Mouse (Mus musculus): ENCODE measurements at regions not wholly inside any gene's neighbourhood (a gene's known extent, or its start where the extent isn't known, plus 50 kb on each side); places are given as distances from the start of the nearest gene placed in this dataset.

- no peaks in the 10 kb centered on the region for H3K36me3 ChIP-seq
- H3K4me1 ChIP-seq (replicated peaks) = no peaks in the 10 kb centered on the region
- no peak overlapping the region for H3K9ac ChIP-seq
- 82% methylated on average over 7 of the region's 7 CpGs for WGBS
- no peak overlapping the region for H3K27ac ChIP-seq (replicated peaks)
- H3K9me3 ChIP-seq = no peaks in the 10 kb centered on the region
- no peak overlapping the region for H3K4me3 ChIP-seq
- H3K4me2 ChIP-seq = no peak overlapping the region
- no peaks in the 10 kb centered on the region for H3K27me3 ChIP-seq
- no peak for ATAC-seq (ENCODE audit: low FRiP score, low read depth)
Measured at GRCm38 (mm10) chr9:78925977-78926593, 310.7 kb downstream of the Cd109 start.

GRCm38 (mm10) chr9:78941648-78942047 lies 326.3 kb downstream of the Cd109 start:
- Histone ChIP-seq H3K4me3 (no peak overlapping the region), H3K36me3 (no peaks in the 10 kb centered on the region), H3K4me1 (replicated peaks) (no peaks in the 10 kb centered on the region), H3K9me3 (no peaks in the 10 kb centered on the region), H3K27me3 (no peaks in the 10 kb centered on the region), H3K4me2 (no peak overlapping the region), H3K27ac (replicated peaks) (no peak overlapping the region), H3K9ac (no peak overlapping the region)
- no peak for ATAC-seq (ENCODE audit: low FRiP score, low read depth)

GRCm38 (mm10) chr9:78964813-78965212 lies 349.5 kb downstream of the Cd109 start:
- H3K9me3 ChIP-seq = no peaks in the 10 kb centered on the region
- no peak overlapping the region for H3K9ac ChIP-seq
- 31% methylated on average over 1 of the region's 1 CpGs for WGBS
- no peak for ATAC-seq (ENCODE audit: low FRiP score, low read depth)
- no peaks in the 10 kb centered on the region for H3K36me3 ChIP-seq
- no peak overlapping the region for H3K27ac ChIP-seq (replicated peaks)
- no peak overlapping the region for H3K4me2 ChIP-seq
- H3K27me3 ChIP-seq = no peaks in the 10 kb centered on the region
- H3K4me3 ChIP-seq = no peak overlapping the region
- no peaks in the 10 kb centered on the region for H3K4me1 ChIP-seq (replicated peaks)

GRCm38 (mm10) chr9:78965226-78965950 lies 350.0 kb downstream of the Cd109 start:
- H3K4me3 ChIP-seq = no peak overlapping the region
- WGBS = 70% methylated on average over 14 of the region's 14 CpGs
- H3K9ac ChIP-seq = no peak overlapping the region
- H3K27me3 ChIP-seq = no peaks in the 10 kb centered on the region
- H3K9me3 ChIP-seq = no peaks in the 10 kb centered on the region
- H3K36me3 ChIP-seq = no peaks in the 10 kb centered on the region
- ATAC-seq (ENCODE audit: low FRiP score, low read depth) = no peak
- no peaks in the 10 kb centered on the region for H3K4me1 ChIP-seq (replicated peaks)
- H3K27ac ChIP-seq (replicated peaks) = no peak overlapping the region
- H3K4me2 ChIP-seq = no peak overlapping the region

GRCm38 (mm10) chr9:78971731-78972130 lies 356.4 kb downstream of the Cd109 start:
- Histone ChIP-seq H3K9me3 (no peaks in the 10 kb centered on the region), H3K9ac (no peak overlapping the region), H3K4me2 (no peak overlapping the region), H3K27ac (replicated peaks) (no peak overlapping the region), H3K4me3 (no peak overlapping the region), H3K36me3 (no peaks in the 10 kb centered on the region), H3K27me3 (no peaks in the 10 kb centered on the region), H3K4me1 (replicated peaks) (no peaks in the 10 kb centered on the region)
- ATAC-seq (ENCODE audit: low FRiP score, low read depth) = no peak
- WGBS = 88% methylated on average over 3 of the region's 3 CpGs

- no peak overlapping the region for H3K27ac ChIP-seq (replicated peaks)
- no peak for ATAC-seq (ENCODE audit: low FRiP score, low read depth)
- WGBS = 89% methylated on average over 2 of the region's 2 CpGs
Measured at GRCm38 (mm10) chr9:78983734-78984133, 368.4 kb downstream of the Cd109 start.

GRCm38 (mm10) chr9:78985184-78985864 lies 370.0 kb downstream of the Cd109 start:
- WGBS = 84% methylated on average over 5 of the region's 5 CpGs
- Histone ChIP-seq H3K4me2 (no peak overlapping the region), H3K4me3 (no peak overlapping the region), H3K9me3 (no peaks in the 10 kb centered on the region), H3K27me3 (no peaks in the 10 kb centered on the region), H3K36me3 (no peaks in the 10 kb centered on the region), H3K4me1 (replicated peaks) (no peaks in the 10 kb centered on the region), H3K9ac (no peak overlapping the region), H3K27ac (replicated peaks) (no peak overlapping the region)
- ATAC-seq (ENCODE audit: low FRiP score, low read depth) = no peak

More at GRCm38 (mm10) chr9:78983734-78984133, 368.4 kb downstream of the Cd109 start:
- Histone ChIP-seq H3K9me3 (no peaks in the 10 kb centered on the region), H3K4me3 (no peak overlapping the region), H3K4me1 (replicated peaks) (no peaks in the 10 kb centered on the region), H3K27me3 (no peaks in the 10 kb centered on the region), H3K36me3 (no peaks in the 10 kb centered on the region), H3K9ac (no peak overlapping the region), H3K4me2 (no peak overlapping the region)

- Histone ChIP-seq H3K4me3 (no peak overlapping the region), H3K4me1 (replicated peaks) (no peaks in the 10 kb centered on the region), H3K27me3 (no peaks in the 10 kb centered on the region), H3K9ac (no peak overlapping the region), H3K36me3 (no peaks in the 10 kb centered on the region), H3K9me3 (no peaks in the 10 kb centered on the region), H3K4me2 (no peak overlapping the region), H3K27ac (replicated peaks) (no peak overlapping the region)
- 65% methylated on average over 4 of the region's 4 CpGs for WGBS
- no peak for ATAC-seq (ENCODE audit: low FRiP score, low read depth)
Measured at GRCm38 (mm10) chr9:78991310-78991709, 376.0 kb downstream of the Cd109 start.

GRCm38 (mm10) chr9:79001081-79001480 lies 385.7 kb downstream of the Cd109 start:
- Histone ChIP-seq H3K9me3 (no peaks in the 10 kb centered on the region), H3K27me3 (no peaks in the 10 kb centered on the region), H3K27ac (replicated peaks) (no peak overlapping the region), H3K4me3 (no peak overlapping the region), H3K36me3 (no peaks in the 10 kb centered on the region), H3K4me1 (replicated peaks) (no peaks in the 10 kb centered on the region), H3K9ac (no peak overlapping the region), H3K4me2 (no peak overlapping the region)
- ATAC-seq (ENCODE audit: low FRiP score, low read depth) = no peak

- 63% methylated on average over 1 of the region's 1 CpGs for WGBS
- Histone ChIP-seq H3K36me3 (no peaks in the 10 kb centered on the region), H3K9ac (no peak overlapping the region), H3K27me3 (no peaks in the 10 kb centered on the region), H3K4me2 (no peak overlapping the region), H3K4me1 (replicated peaks) (no peaks in the 10 kb centered on the region), H3K9me3 (no peaks in the 10 kb centered on the region), H3K27ac (replicated peaks) (no peak overlapping the region), H3K4me3 (no peak overlapping the region)
- no peak for ATAC-seq (ENCODE audit: low FRiP score, low read depth)
Measured at GRCm38 (mm10) chr9:79001930-79002329, 386.6 kb downstream of the Cd109 start.

- no peak overlapping the region for H3K4me2 ChIP-seq
- no peak for ATAC-seq (ENCODE audit: low FRiP score, low read depth)
- H3K4me1 ChIP-seq (replicated peaks) = no peaks in the 10 kb centered on the region
- 75% methylated on average over 3 of the region's 3 CpGs for WGBS
- no peak overlapping the region for H3K9ac ChIP-seq
- no peaks in the 10 kb centered on the region for H3K9me3 ChIP-seq
- no peak overlapping the region for H3K4me3 ChIP-seq
- no peaks in the 10 kb centered on the region for H3K36me3 ChIP-seq
- no peaks in the 10 kb centered on the region for H3K27me3 ChIP-seq
- H3K27ac ChIP-seq (replicated peaks) = no peak overlapping the region
Measured at GRCm38 (mm10) chr9:79004296-79004980, 389.1 kb downstream of the Cd109 start.

GRCm38 (mm10) chr9:79022291-79022690 lies 406.9 kb downstream of the Cd109 start:
- Histone ChIP-seq H3K9me3 (no peaks in the 10 kb centered on the region), H3K9ac (no peak overlapping the region), H3K4me1 (replicated peaks) (no peaks in the 10 kb centered on the region), H3K27me3 (no peaks in the 10 kb centered on the region), H3K4me2 (no peak overlapping the region), H3K36me3 (no peaks in the 10 kb centered on the region), H3K27ac (replicated peaks) (no peak overlapping the region), H3K4me3 (no peak overlapping the region)
- no peak for ATAC-seq (ENCODE audit: low FRiP score, low read depth)
- WGBS = 89% methylated on average over 2 of the region's 2 CpGs

Measured in hindbrain, embryonic 15.5 days (tissue).